Mouse (Mus musculus) heart, embryonic 12.5 days (tissue): ENCODE measurements around the gene Slc43a3. TPM values are rescaled to one million over a fixed set of nuclear protein-coding genes. Genes with fewer than 3 reads are reported as not detected.

Experiments used
- ATAC-seq: fragments of 200-750 bp; cut with Nextera tagmentation; 2 replicates; pipeline ENCODE4 v1.8.0; 2017; ENCODE audit warnings: moderate TSS enrichment, moderate library complexity; ENCODE audit not compliant: insufficient number of reproducible peaks, low FRiP score
- H3K27ac ChIP-seq: fragments of 300-500 bp; sonication (generic); 2 replicates; pipeline ENCODE4 v1.5.1; 2016; ENCODE audit warnings: mild to moderate bottlenecking, moderate library complexity; ENCODE audit not compliant: poor library complexity, severe bottlenecking
- H3K27me3 ChIP-seq: fragments of 300-500 bp; sonication (generic); replicated peaks from 2 replicates; pipeline ENCODE4 v1.6.1; 2016; ENCODE audit warnings: mild to moderate bottlenecking, moderate library complexity
- H3K36me3 ChIP-seq: fragments of 300-500 bp; sonication (generic); 2 replicates; pipeline ENCODE4 v1.6.1; 2016; ENCODE audit warnings: mild to moderate bottlenecking, moderate library complexity
- H3K4me1 ChIP-seq: fragments of 300-500 bp; sonication (generic); replicated peaks from 2 replicates; pipeline ENCODE4 v1.6.1; 2016; ENCODE audit warnings: mild to moderate bottlenecking
- H3K4me2 ChIP-seq: fragments of 300-500 bp; sonication (generic); 2 replicates; pipeline ENCODE4 v1.6.1; 2016; ENCODE audit warnings: mild to moderate bottlenecking, moderate library complexity
- H3K4me3 ChIP-seq: fragments of 300-500 bp; sonication (generic); 2 replicates; pipeline ENCODE4 v1.5.1; 2016; ENCODE audit warnings: mild to moderate bottlenecking
- H3K9ac ChIP-seq: fragments of 300-500 bp; sonication (generic); 2 replicates; pipeline ENCODE4 v1.6.1; 2016; ENCODE audit warnings: mild to moderate bottlenecking, moderate library complexity
- H3K9me3 ChIP-seq: fragments of 300-500 bp; sonication (generic); replicated peaks from 2 replicates; pipeline ENCODE4 v1.6.1; 2016; ENCODE audit warnings: mild to moderate bottlenecking, moderate library complexity
- WGBS: fragments of 180-500 bp; shearing (Covaris S2); methylation state at CpG from one replicate; pipeline ENCODE4 v1.1.7; 2016; 5-methylcytosine and 5-hydroxymethylcytosine counted together
- polyA plus RNA-seq: library from polyadenylated mRNA; unstranded; fragments of >200 nt; fragmentation: Nextera tagmentation; extraction: Ambion mirVana; gene quantifications from 2 replicates; pipeline ENCODE4 v1.2.1, GENCODE M21; 2016

Slc43a3 gene
- polyA plus RNA-seq, 1 experiment from 2014 or later: 35.0 TPM

- peak overlapping the region; percentile 62 for H3K27ac ChIP-seq
- H3K4me2 ChIP-seq: no peak overlapping the region
- peaks cover 31% of the 10 kb centered on the region for H3K4me1 ChIP-seq
- H3K27me3 ChIP-seq: no peaks in the 10 kb centered on the region
- WGBS: 45% methylated on average over 5 of the region's 5 CpGs
- no peaks in the 10 kb centered on the region for H3K9me3 ChIP-seq
- no peak overlapping the region for H3K9ac ChIP-seq
- no peak; the same call in 1 of the 2 replicates for ATAC-seq
- H3K4me3 ChIP-seq: no peak overlapping the region
- H3K36me3 ChIP-seq: no peaks in the 10 kb centered on the region
Observed at GRCm38 (mm10) chr2:84913881-84914280, 22.5 kb upstream of the Slc43a3 start.

- Histone ChIP-seq H3K27me3 (no peaks in the 10 kb centered on the region), H3K4me3 (no peak overlapping the region), H3K9ac (no peak overlapping the region), H3K36me3 (no peaks in the 10 kb centered on the region), H3K27ac (peak overlapping the region; percentile 63), H3K4me2 (no peak overlapping the region), H3K9me3 (no peaks in the 10 kb centered on the region), H3K4me1 (peaks cover 31% of the 10 kb centered on the region)
- WGBS: 61% methylated on average over 3 of the region's 3 CpGs
- no peak for ATAC-seq
Observed at GRCm38 (mm10) chr2:84915330-84915729, 21.0 kb upstream of the Slc43a3 start.

- Histone ChIP-seq H3K27me3 (no peaks in the 10 kb centered on the region), H3K36me3 (no peaks in the 10 kb centered on the region), H3K4me1 (peaks cover 35% of the 10 kb centered on the region), H3K9me3 (no peaks in the 10 kb centered on the region), H3K27ac (peak overlapping the region; percentile 63), H3K9ac (no peak overlapping the region), H3K4me3 (no peak overlapping the region), H3K4me2 (no peak overlapping the region)
- ATAC-seq: peak; percentile 58
- WGBS: 53% methylated on average over 8 of the region's 8 CpGs
Observed at GRCm38 (mm10) chr2:84916548-84917320, 19.6 kb upstream of the Slc43a3 start.

- 0 out of 2 replicates have a peak, but pooled peaks cover 2% of the 10 kb centered on the region for H3K9me3 ChIP-seq
- H3K36me3 ChIP-seq: no peaks in the 10 kb centered on the region
- H3K4me2 ChIP-seq: no peak overlapping the region
- ATAC-seq: no peak
- H3K4me1 ChIP-seq: peaks cover 34% of the 10 kb centered on the region
- H3K4me3 ChIP-seq: no peak overlapping the region
- H3K9ac ChIP-seq: no peak overlapping the region
- H3K27me3 ChIP-seq: no peaks in the 10 kb centered on the region
- WGBS: 48% methylated on average over 3 of the region's 3 CpGs
- no peak overlapping the region for H3K27ac ChIP-seq
Observed at GRCm38 (mm10) chr2:84918188-84918587, 18.2 kb upstream of the Slc43a3 start.

- no peak overlapping the region for H3K27ac ChIP-seq
- no peaks in the 10 kb centered on the region for H3K36me3 ChIP-seq
- H3K27me3 ChIP-seq: no peaks in the 10 kb centered on the region
- 82% methylated on average over 10 of the region's 10 CpGs for WGBS
- 0 out of 2 replicates have a peak, but pooled peaks cover 2% of the 10 kb centered on the region for H3K9me3 ChIP-seq
- no peak overlapping the region for H3K4me2 ChIP-seq
- peaks cover 19% of the 10 kb centered on the region for H3K4me1 ChIP-seq
- no peak overlapping the region for H3K9ac ChIP-seq
- ATAC-seq: no peak
- H3K4me3 ChIP-seq: no peak overlapping the region
Observed at GRCm38 (mm10) chr2:84919601-84920108, 16.7 kb upstream of the Slc43a3 start.

GRCm38 (mm10) chr2:84930186-84930585, 6.2 kb upstream of the Slc43a3 start:
- Histone ChIP-seq H3K9me3 (no peaks in the 10 kb centered on the region), H3K4me3 (no peak overlapping the region), H3K27me3 (no peaks in the 10 kb centered on the region), H3K36me3 (no peaks in the 10 kb centered on the region), H3K4me2 (no peak overlapping the region), H3K27ac (no peak overlapping the region), H3K9ac (no peak overlapping the region), H3K4me1 (no peaks in the 10 kb centered on the region)
- 90% methylated on average over 7 of the region's 7 CpGs for WGBS
- ATAC-seq: no peak

- no peak overlapping the region for H3K9ac ChIP-seq
- H3K9me3 ChIP-seq: no peaks in the 10 kb centered on the region
- H3K4me2 ChIP-seq: no peak overlapping the region
- H3K27me3 ChIP-seq: no peaks in the 10 kb centered on the region
- H3K4me3 ChIP-seq: no peak overlapping the region
- no peak for ATAC-seq
- no peaks in the 10 kb centered on the region for H3K36me3 ChIP-seq
- H3K4me1 ChIP-seq: peaks cover 16% of the 10 kb centered on the region
- 48% methylated on average over 8 of the region's 8 CpGs for WGBS
- peak overlapping the region; percentile 42 for H3K27ac ChIP-seq
Observed at GRCm38 (mm10) chr2:84933992-84934648, 2.3 kb upstream of the Slc43a3 start.

GRCm38 (mm10) chr2:84934649-84935007, 1.8 kb upstream of the Slc43a3 start:
- no peaks in the 10 kb centered on the region for H3K9me3 ChIP-seq
- H3K27me3 ChIP-seq: no peaks in the 10 kb centered on the region
- H3K36me3 ChIP-seq: no peaks in the 10 kb centered on the region
- ATAC-seq: no peak
- no peak overlapping the region for H3K4me3 ChIP-seq
- H3K4me2 ChIP-seq: no peak overlapping the region
- 66% methylated on average over 4 of the region's 4 CpGs for WGBS
- H3K27ac ChIP-seq: peak overlapping the region; percentile 42; the same call in 1 of the 2 replicates
- peaks cover 16% of the 10 kb centered on the region for H3K4me1 ChIP-seq
- no peak overlapping the region for H3K9ac ChIP-seq

- Histone ChIP-seq H3K36me3 (no peaks in the 10 kb centered on the region), H3K4me3 (no peak overlapping the region), H3K4me1 (peaks cover 16% of the 10 kb centered on the region), H3K9me3 (no peaks in the 10 kb centered on the region), H3K4me2 (no peak overlapping the region), H3K9ac (no peak overlapping the region), H3K27ac (no peak overlapping the region), H3K27me3 (no peaks in the 10 kb centered on the region)
- ATAC-seq: no peak
- 83% methylated on average over 5 of the region's 5 CpGs for WGBS
Observed at GRCm38 (mm10) chr2:84935065-84935464, 1.3 kb upstream of the Slc43a3 start.

- 44% methylated on average over 3 of the region's 3 CpGs for WGBS
- Histone ChIP-seq H3K9ac (peak overlapping the region; percentile 81), H3K27ac (peak overlapping the region; percentile 92)
Observed at GRCm38 (mm10) chr2:84937491-84938150, 1.2 kb downstream of the Slc43a3 start.

More at GRCm38 (mm10) chr2:84937491-84938150, 1.2 kb downstream of the Slc43a3 start:
- Histone ChIP-seq H3K4me2 (peak overlapping the region; percentile 74), H3K4me3 (peak overlapping the region; percentile 54), H3K36me3 (peaks cover 2% of the 10 kb centered on the region; the same call in 1 of the 2 replicates), H3K9me3 (no peaks in the 10 kb centered on the region), H3K4me1 (peaks cover 16% of the 10 kb centered on the region), H3K27me3 (no peaks in the 10 kb centered on the region)
- no peak for ATAC-seq
